Mouse (Mus musculus) heart, embryonic 15.5 days (tissue): ENCODE measurements around the gene Rab26. TPM values are rescaled to one million over a fixed set of nuclear protein-coding genes. Genes with fewer than 3 reads are reported as not detected.

Experiments used
- ATAC-seq: fragments of 200-750 bp; cut with Nextera tagmentation; replicated peaks from 2 replicates; pipeline ENCODE4 v1.8.0; 2017; ENCODE audit warnings: low read depth, moderate TSS enrichment; ENCODE audit not compliant: insufficient number of reproducible peaks, insufficient read depth, low FRiP score
- H3K27ac ChIP-seq: fragments of 300-500 bp; sonication (generic); 2 replicates; pipeline ENCODE4 v1.5.1; 2015; ENCODE audit warnings: mild to moderate bottlenecking, inconsistent platforms
- H3K27me3 ChIP-seq: fragments of 300-500 bp; sonication (generic); 2 replicates; pipeline ENCODE4 v1.6.1; 2015; ENCODE audit warnings: inconsistent platforms
- H3K36me3 ChIP-seq: fragments of 300-500 bp; sonication (generic); 2 replicates; pipeline ENCODE4 v1.6.1; 2015; ENCODE audit warnings: mild to moderate bottlenecking, inconsistent platforms
- H3K4me1 ChIP-seq: fragments of 300-500 bp; sonication (generic); replicated peaks from 2 replicates; pipeline ENCODE4 v1.6.1; 2015; ENCODE audit warnings: inconsistent platforms
- H3K4me2 ChIP-seq: fragments of 300-500 bp; sonication (generic); 2 replicates; pipeline ENCODE4 v1.6.1; 2015; ENCODE audit warnings: inconsistent platforms, mild to moderate bottlenecking, moderate library complexity
- H3K4me3 ChIP-seq: fragments of 300-500 bp; sonication (generic); 2 replicates; pipeline ENCODE4 v1.5.1; 2015; ENCODE audit warnings: mild to moderate bottlenecking, inconsistent platforms
- H3K9ac ChIP-seq: fragments of 300-500 bp; sonication (generic); 2 replicates; pipeline ENCODE4 v1.6.1; 2015; ENCODE audit warnings: mild to moderate bottlenecking, inconsistent platforms
- H3K9me3 ChIP-seq: fragments of 300-500 bp; sonication (generic); replicated peaks from 2 replicates; pipeline ENCODE4 v1.6.1; 2016; ENCODE audit warnings: inconsistent platforms
- WGBS: fragments of 180-500 bp; shearing (Covaris S2); methylation state at CpG from one replicate; pipeline ENCODE4 v1.1.7; 2015; ENCODE audit warnings: mixed read lengths; 5-methylcytosine and 5-hydroxymethylcytosine counted together
- polyA plus RNA-seq: library from polyadenylated mRNA; unstranded; fragments of >200 nt; fragmentation: Nextera tagmentation; extraction: Ambion mirVana; gene quantifications from 2 replicates; pipeline ENCODE4 v1.2.1, GENCODE M21; 2015

The Rab26 gene
- polyA plus RNA-seq, 1 experiment from 2014 or later: 0.97 TPM

- ATAC-seq: peak; percentile 52
- WGBS: under 1% methylated on average over 73 of the region's 81 CpGs
- peaks cover 69% of the 10 kb centered on the region for H3K27me3 ChIP-seq
These were observed 45.2 kb downstream of the Rab26 start for GRCm38 (mm10) chr17:24488662-24489264.

DNA sequence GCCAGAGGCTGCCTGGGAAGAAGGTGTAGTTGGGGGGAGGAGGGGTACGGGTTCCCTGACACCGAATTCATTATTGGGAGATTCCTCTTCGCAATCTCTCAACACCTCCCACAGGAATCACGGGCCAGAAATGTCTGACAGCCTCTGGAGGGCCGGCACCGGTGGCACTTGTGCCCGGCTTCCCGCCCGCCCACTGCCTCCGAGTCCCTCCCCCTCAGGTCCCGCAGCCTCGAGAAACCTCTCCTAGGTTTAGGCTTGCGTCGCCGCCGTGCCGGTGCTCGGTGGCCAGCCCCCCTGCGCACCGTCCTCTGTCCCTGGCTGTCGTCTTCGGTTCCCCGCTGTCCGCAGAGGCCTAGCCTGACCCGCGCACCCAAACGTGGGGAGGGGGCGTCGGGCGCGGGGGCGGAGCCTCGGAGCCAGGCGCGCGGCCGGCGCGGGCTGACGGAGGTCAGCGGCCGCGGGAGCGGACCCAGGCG is 45.8 kb downstream of the Rab26 start, which contains the start of gene Caskin1:
TSS of gene Caskin1 (plus strand) at position 416 of the 476 bp plus-strand sequence.
- H3K9ac ChIP-seq: peak within 1 kb of the TSS; percentile 68
- peak within 1 kb of the TSS; percentile 98 for H3K4me2 ChIP-seq
- H3K27ac ChIP-seq: no peak within 1 kb of the TSS
- H3K4me3 ChIP-seq: peak within 1 kb of the TSS; percentile 72
- peaks cover 21% of the 10 kb centered on the region for H3K4me1 ChIP-seq
- H3K36me3 ChIP-seq: no peaks in the 10 kb centered on the region
- H3K9me3 ChIP-seq: no peaks in the 10 kb centered on the region
- peaks cover 69% of the 10 kb centered on the region for H3K27me3 ChIP-seq
- WGBS: under 1% methylated on average over 38 of the region's 45 CpGs
- ATAC-seq: peak; percentile 48

More at GRCm38 (mm10) chr17:24488662-24489264, 45.2 kb downstream of the Rab26 start:
- Histone ChIP-seq H3K9ac (peak overlapping the region; percentile 68), H3K9me3 (no peaks in the 10 kb centered on the region), H3K4me3 (peak overlapping the region; percentile 72), H3K36me3 (no peaks in the 10 kb centered on the region), H3K4me1 (peaks cover 21% of the 10 kb centered on the region), H3K4me2 (peak overlapping the region; percentile 98), H3K27ac (no peak overlapping the region)

DNA sequence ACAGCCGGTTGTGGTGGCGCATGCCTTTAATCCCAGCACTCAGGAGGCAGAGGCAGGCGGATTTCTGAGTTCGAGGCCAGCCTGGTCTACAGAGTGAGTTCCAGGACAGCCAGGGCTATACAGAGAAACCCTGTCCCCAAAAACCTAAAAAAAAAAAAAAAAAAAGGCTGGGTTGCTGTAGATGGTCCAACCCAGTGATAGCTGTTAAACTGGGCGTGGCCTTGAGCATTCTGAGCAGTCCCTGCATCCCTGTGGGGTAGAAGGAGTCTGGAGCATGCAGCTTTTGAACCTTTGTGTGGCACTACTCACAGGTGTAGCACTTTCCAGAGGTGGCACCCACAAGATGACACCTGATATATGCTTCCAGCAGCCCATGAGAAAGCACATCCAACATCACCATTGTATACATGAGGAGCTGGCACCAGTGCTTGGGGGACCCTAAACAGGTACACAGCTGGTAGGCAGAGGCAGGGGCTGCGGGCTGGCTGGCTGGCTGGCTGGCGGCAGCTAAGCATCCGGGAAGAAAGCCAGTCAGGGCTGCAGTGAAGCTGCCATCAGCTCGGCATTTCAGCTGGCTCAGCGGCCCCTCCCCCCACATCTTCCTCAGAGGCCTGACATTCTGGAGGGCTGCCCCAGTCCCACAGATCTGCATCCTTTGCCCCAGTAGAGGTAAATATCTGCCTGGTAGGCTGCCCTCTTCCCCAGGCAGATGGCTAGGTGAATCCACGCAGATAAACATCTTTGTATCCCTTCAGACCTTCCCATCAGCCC is 48.7 kb downstream of the Rab26 start:
- no peak for ATAC-seq
- Histone ChIP-seq H3K36me3 (no peaks in the 10 kb centered on the region), H3K9me3 (no peaks in the 10 kb centered on the region), H3K4me1 (peaks cover 21% of the 10 kb centered on the region), H3K27me3 (peaks cover 47% of the 10 kb centered on the region), H3K27ac (no peak overlapping the region), H3K4me3 (no peak overlapping the region), H3K9ac (no peak overlapping the region), H3K4me2 (no peak overlapping the region)
- WGBS: 41% methylated on average over 11 of the region's 11 CpGs

DNA sequence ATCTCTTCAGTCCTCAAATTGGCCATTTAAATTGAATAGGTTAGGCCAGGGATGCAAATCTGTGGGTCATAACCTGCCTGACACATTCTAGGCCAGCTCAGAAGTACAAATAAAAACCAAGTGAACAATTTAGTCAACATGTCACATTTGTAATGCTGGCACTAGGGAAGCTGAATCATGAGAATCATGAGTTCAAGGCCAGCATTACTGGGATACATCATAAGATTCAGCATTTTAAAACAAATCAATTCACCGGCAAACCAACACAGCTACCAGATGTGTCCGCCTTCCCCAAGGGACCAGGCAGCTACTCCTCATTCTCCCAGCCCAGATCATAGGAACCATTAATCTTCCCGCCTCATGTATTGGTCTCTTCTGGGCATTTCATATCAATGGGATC is 50.5 kb downstream of the Rab26 start:
- Histone ChIP-seq H3K9me3 (no peaks in the 10 kb centered on the region), H3K4me2 (no peak overlapping the region), H3K9ac (no peak overlapping the region), H3K4me1 (peaks cover 17% of the 10 kb centered on the region), H3K27me3 (peaks cover 30% of the 10 kb centered on the region), H3K27ac (no peak overlapping the region), H3K36me3 (no peaks in the 10 kb centered on the region), H3K4me3 (no peak overlapping the region)
- no peak for ATAC-seq
- 87% methylated on average over 3 of the region's 3 CpGs for WGBS

DNA sequence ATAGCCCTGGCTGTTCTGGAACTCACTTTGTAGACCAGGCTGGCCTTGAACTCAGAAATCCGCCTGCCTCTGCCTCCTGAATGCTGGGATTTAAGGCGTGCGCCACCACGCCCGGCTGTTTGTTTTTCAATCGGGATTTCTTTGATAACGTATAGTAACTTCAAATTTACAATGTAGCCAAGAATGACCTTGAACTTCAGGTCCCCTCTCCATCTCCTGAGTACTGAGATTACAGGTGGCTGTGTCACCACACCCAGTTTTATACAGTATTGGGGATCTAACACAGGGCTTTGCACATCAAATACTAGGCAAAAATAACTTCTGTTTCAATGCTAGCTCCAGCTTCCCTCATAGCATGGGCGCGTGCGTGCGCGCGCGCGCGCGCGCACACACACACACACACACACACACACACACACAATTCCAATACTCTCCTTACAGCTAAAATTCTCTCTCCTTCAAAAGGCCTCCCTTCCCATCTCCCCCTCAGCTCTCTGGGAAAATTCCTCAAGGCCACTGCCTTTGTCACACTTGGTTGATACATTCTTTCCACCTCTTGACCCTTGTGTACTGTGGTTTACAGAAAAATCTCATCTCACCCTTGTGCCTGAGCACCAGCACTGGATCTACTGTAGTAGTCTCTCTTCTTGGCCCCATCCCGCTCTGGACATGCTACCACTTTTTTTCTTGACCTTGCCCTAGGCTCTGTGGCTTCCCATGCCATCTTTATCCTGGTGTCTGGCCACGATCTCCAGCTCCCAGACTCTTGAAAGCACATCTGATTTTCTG is 52.8 kb downstream of the Rab26 start:
- Histone ChIP-seq H3K4me2 (no peak overlapping the region), H3K4me3 (no peak overlapping the region), H3K27ac (no peak overlapping the region), H3K27me3 (0 out of 2 replicates have a peak, but pooled peaks cover 9% of the 10 kb centered on the region), H3K36me3 (peaks cover 12% of the 10 kb centered on the region), H3K4me1 (peaks cover 21% of the 10 kb centered on the region), H3K9ac (no peak overlapping the region), H3K9me3 (no peaks in the 10 kb centered on the region)
- no peak for ATAC-seq
- WGBS: 91% methylated on average over 20 of the region's 20 CpGs

GRCm38 (mm10) chr17:24480201-24480826 is 53.7 kb downstream of the Rab26 start:
- 49% methylated on average over 3 of the region's 3 CpGs for WGBS
- Histone ChIP-seq H3K9me3 (no peaks in the 10 kb centered on the region), H3K4me3 (no peak overlapping the region), H3K36me3 (peaks cover 21% of the 10 kb centered on the region), H3K27me3 (0 out of 2 replicates have a peak, but pooled peaks cover 2% of the 10 kb centered on the region), H3K27ac (no peak overlapping the region), H3K4me2 (0 out of 2 replicates have a peak overlapping the region, but pooled peaks have one; percentile 4), H3K9ac (no peak overlapping the region), H3K4me1 (peaks cover 16% of the 10 kb centered on the region)
- ATAC-seq: no peak

DNA sequence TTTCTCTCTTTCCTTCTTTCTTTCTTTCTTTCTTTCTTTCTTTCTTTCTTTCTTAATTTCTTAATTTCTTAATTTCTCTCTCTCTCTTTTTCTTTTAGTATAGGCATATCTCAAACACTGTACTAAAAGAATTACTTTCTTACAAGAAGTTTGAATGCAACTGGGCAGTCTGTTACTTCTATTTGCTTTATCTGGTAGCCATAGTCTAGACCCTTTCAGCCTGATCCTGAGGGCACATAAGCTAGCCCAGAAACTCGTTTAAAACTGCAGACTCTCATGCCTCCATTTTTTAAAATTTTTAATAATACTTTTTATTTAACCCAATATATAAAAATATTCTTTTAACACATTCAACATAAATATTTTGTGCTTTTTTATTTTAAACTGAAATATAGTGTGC is 54.6 kb downstream of the Rab26 start:
- Histone ChIP-seq H3K27me3 (no peaks in the 10 kb centered on the region), H3K9ac (no peak overlapping the region), H3K36me3 (peaks cover 29% of the 10 kb centered on the region), H3K4me3 (peak overlapping the region; percentile 81), H3K4me2 (peak overlapping the region; percentile 60), H3K4me1 (peaks cover 14% of the 10 kb centered on the region), H3K27ac (no peak overlapping the region), H3K9me3 (no peaks in the 10 kb centered on the region)
- ATAC-seq: no peak
- 21% methylated on average over 1 of the region's 1 CpGs for WGBS

GRCm38 (mm10) chr17:24478663-24479380 is 55.2 kb downstream of the Rab26 start, which contains the start of gene Mlst8:
Gene Mlst8, minus strand, starts transcription at chr17:24479078.
- Histone ChIP-seq H3K36me3 (peaks cover 29% of the 10 kb centered on the region), H3K27me3 (no peaks in the 10 kb centered on the region), H3K9me3 (no peaks in the 10 kb centered on the region), H3K27ac (peak within 1 kb of the TSS; percentile 94), H3K4me2 (peak within 1 kb of the TSS; percentile 60), H3K4me1 (peaks cover 19% of the 10 kb centered on the region), H3K4me3 (peak within 1 kb of the TSS; percentile 81), H3K9ac (peak within 1 kb of the TSS; percentile 91)
- ATAC-seq: peak; percentile 91
- under 1% methylated on average over 48 of the region's 48 CpGs for WGBS

DNA sequence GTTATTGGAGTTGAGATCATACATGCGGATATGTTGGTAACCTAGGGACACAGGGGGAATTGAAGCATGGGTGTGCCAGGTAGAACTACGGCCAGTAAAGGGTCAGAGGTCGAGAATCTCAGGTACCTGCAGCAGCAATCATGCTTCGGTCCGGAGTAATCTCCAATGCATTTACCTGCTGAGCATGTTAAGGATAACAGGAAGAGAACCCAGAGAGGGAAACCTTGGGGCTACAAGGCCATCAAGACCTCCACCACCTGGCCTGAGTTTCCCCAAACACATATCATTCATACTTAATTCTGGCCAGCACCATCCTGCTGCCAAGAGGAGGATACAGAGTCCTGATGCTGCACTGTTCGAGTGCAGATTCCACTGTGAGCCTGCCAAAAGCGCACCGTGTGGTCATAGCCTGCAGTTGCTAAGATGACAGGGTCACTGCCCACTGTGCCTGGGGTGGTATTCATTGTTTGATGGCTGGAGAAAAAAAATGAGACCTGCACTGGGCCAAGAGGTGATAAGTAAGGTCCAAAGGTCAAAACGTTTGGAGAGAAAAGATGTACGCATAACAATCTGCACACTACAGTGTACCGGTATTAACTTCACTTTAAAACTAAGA is 55.9 kb downstream of the Rab26 start:
- ATAC-seq: no peak
- peak overlapping the region; percentile 81 for H3K4me3 ChIP-seq
- no peaks in the 10 kb centered on the region for H3K27me3 ChIP-seq
- H3K27ac ChIP-seq: no peak overlapping the region
- 49% methylated on average over 11 of the region's 11 CpGs for WGBS
- H3K4me2 ChIP-seq: peak overlapping the region; percentile 60
- H3K4me1 ChIP-seq: peaks cover 23% of the 10 kb centered on the region
- H3K9me3 ChIP-seq: no peaks in the 10 kb centered on the region
- H3K36me3 ChIP-seq: peaks cover 29% of the 10 kb centered on the region
- H3K9ac ChIP-seq: peak overlapping the region; percentile 55
